Mouse (Mus musculus): ENCODE data around the gene Abcc6. TPM values are rescaled to one million over a fixed set of nuclear protein-coding genes. Genes with fewer than 3 reads are reported as not detected.
A peak's percentile ranks its signal among the peaks of the same experiment; 100 is the strongest.

The Abcc6 gene
- total RNA-seq (2021) = 1 to 10 TPM; 3.3 to 6.0 TPM
- long read RNA-seq, partial matches to known transcripts = 1 of 2 reads
- long read RNA-seq, other reads (novel, unspliced or antisense) = 1 of 2 reads

GRCm38 (mm10) chr7:46030145-46030488 is at the start of gene Abcc6:
Gene Abcc6, minus strand, starts transcription at chr7:46030302.
- DNase-seq (ENCODE audit: low spot score in 2 of 2) = no peak

DNA sequence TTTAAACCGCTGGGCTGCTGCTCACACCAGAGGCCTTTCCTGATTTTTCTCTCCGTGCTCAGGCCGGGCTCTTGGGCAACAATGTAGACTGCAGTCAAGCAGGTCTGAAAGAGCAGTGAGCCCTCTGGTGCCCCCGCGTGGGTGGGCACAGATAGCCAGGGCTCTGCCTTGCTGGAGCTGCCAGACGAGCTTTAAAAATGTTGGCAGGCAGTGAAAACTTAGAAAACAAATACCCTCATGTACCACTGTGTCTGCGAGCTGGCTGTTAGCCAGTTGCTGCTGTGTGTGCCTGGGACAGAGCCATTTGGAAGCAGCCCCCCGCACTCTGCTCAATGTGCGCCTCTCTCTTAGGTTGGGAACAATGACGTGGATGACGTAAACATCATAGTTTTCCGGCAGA is 47.6 kb upstream of the Abcc6 start:
- peak in 1 of 2 experiments; percentile 30 for DNase-seq (ENCODE audit: low spot score in 2 of 2)

- no peak for DNase-seq (ENCODE audit: low spot score in 2 of 2)
These were observed 46.7 kb upstream of the Abcc6 start for GRCm38 (mm10) chr7:46076844-46077243.

GRCm38 (mm10) chr7:46068831-46069230 is 38.7 kb upstream of the Abcc6 start:
- DNase-seq (ENCODE audit: low spot score in 2 of 2) = no peak

DNA sequence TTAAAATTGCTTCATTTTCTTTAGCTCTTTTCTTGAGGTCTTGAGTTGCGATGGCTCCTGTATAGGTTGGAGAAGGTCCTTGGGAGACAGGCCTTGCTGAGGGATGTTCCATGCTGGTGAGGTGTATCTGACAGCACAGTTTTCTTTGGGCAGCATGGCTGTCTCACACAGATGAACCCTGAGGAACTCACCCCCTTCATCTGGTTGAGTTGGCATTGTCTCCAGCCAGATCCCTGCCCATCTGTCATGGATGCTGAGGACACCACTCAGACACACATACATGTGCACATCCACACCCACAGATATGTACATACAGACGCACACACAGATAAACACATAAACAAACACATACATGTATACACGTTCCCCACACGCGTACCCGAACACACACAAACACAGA is 33.2 kb upstream of the Abcc6 start:
- DNase-seq (ENCODE audit: low spot score in 2 of 2) = no peak

DNA sequence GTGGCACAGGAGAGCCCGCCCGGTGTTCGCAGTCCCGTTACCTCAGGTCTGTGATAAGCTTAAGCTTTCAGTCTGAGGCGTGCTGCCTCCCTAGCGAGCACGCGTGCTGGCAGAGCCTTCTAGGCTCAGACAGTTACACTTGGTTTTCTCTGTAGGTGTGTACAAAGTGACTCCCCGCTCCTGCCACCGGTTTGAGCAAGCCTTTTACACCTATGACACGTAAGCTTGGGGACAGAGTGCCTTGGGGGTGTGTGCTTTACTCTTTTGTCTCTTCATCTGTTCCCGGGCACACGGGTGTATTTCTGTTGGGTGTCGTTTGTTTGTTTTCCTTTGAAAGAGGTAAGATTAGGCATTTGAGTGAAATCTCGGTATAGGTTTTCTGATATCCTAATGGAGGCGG is 31.5 kb upstream of the Abcc6 start:
- no peak for DNase-seq (ENCODE audit: low spot score in 2 of 2)

GRCm38 (mm10) chr7:46060688-46061087 is 30.6 kb upstream of the Abcc6 start:
- DNase-seq (ENCODE audit: low spot score in 2 of 2) = no peak

DNA sequence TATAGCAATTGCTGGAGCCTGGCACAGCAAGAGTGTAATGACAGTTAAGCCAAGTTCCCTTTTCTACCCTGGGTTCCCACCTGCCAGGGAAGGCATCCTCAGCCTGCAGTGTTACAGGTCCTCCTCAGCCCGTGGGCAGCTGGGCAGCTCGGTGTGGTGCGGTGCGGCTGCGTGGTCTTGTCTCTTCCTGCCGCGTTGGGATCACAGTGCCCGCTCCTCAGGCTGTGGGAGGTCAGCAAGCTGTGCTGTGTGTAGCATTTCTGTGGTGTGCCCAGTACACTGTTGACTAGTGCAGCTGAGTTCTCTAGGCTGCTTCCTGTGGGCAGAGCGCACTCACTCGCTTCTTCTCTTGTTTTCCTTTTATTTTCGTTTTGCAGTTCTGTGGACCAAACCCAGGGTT is 28.8 kb upstream of the Abcc6 start:
- DNase-seq (ENCODE audit: low spot score in 2 of 2) = no peak

- no peak for DNase-seq (ENCODE audit: low spot score in 2 of 2)
These were observed 23.5 kb upstream of the Abcc6 start for GRCm38 (mm10) chr7:46053566-46053965.

GRCm38 (mm10) chr7:46052161-46052821 is 22.2 kb upstream of the Abcc6 start:
- DNase-seq (ENCODE audit: low spot score in 2 of 2) = peak; percentile 32 to 59

- DNase-seq (ENCODE audit: low spot score in 2 of 2) = peak; percentile 36 to 45
These were observed 19.9 kb upstream of the Abcc6 start for GRCm38 (mm10) chr7:46049981-46050380.

DNA sequence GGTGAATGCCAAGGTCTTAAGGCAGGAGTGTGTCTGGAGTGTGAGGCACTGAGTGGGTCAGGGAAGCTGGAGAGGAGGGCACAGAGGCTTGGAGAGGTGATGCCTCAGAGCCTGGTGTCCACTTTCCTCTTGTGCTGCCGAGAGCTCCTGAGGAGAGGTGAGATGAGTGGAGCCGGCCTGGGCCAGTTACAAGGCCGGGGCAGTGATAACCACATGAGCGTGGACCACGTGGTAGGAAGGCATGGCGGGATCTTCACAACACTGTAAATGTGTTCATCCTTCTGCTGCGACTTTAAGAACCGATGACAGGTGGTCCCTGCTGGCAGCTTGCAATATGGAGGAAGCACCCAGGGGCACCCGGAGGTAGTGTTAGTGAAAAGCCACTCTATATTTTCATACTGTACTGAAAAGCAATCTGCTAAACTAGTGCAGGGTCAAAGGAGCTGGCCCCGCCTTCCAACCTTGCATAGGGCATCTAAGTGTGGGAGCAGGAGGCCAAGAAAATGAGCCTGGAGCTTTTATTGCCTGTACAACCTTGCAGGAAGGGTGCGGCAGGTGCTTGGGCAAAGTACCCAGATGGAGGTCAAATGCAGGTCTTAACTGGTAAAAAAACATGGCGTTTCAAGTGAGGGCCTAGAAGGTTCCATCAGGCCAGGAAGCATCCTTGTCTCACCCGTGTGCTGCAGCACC is 17.9 kb upstream of the Abcc6 start:
- DNase-seq (ENCODE audit: low spot score in 2 of 2) = no peak

DNA sequence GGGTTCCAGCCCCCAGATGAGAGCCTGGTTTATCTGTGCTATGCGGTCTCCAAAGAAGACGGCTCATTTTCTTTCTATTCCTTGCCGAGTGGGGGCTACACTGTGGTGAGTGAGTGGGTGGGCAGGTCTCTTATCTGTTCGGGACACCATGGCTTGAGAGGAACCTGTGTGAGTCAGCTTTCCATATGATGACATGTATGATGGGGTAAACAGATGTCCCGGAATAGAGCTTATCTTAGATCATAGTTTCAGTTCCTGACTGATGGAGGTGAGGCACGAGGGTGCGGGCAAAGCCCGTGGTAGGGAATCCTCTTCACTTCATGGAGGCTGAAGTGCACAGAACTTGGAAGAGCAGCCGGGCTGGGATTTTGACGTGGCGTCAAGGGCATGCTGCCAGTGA is 15.8 kb upstream of the Abcc6 start:
- DNase-seq (ENCODE audit: low spot score in 2 of 2) = no peak

GRCm38 (mm10) chr7:46044106-46044505 is 14.0 kb upstream of the Abcc6 start:
- no peak for DNase-seq (ENCODE audit: low spot score in 2 of 2)

GRCm38 (mm10) chr7:46039873-46040272 is 9.8 kb upstream of the Abcc6 start:
- DNase-seq (ENCODE audit: low spot score in 2 of 2) = no peak

GRCm38 (mm10) chr7:46037433-46037832 is 7.3 kb upstream of the Abcc6 start:
- no peak for DNase-seq (ENCODE audit: low spot score in 2 of 2)

DNA sequence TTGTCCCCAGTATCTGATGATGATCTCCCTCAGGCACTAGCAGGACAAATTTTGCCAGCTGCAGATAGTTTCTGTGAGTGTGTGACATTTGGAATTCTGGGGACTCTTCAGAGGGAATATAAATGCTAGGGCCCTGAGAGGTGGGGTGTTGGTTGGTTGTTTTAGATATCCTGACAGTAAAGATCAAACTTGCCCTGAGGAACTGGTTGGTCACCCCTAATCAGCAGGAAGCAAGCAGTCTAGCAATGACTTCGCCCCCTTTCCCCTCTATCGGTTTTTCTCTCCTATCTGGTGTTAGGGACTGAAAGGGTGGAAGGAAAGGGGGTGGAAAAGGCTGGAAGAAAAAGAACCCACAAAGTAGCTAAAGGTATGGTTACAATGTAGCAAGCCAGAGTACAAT is 5.4 kb upstream of the Abcc6 start:
- DNase-seq (ENCODE audit: low spot score in 2 of 2) = no peak

- no peak for DNase-seq (ENCODE audit: low spot score in 2 of 2)
These were observed 4.9 kb upstream of the Abcc6 start for GRCm38 (mm10) chr7:46034991-46035390.

- DNase-seq (ENCODE audit: low spot score in 2 of 2) = no peak
These were observed 3.8 kb upstream of the Abcc6 start for GRCm38 (mm10) chr7:46033870-46034337.

DNA sequence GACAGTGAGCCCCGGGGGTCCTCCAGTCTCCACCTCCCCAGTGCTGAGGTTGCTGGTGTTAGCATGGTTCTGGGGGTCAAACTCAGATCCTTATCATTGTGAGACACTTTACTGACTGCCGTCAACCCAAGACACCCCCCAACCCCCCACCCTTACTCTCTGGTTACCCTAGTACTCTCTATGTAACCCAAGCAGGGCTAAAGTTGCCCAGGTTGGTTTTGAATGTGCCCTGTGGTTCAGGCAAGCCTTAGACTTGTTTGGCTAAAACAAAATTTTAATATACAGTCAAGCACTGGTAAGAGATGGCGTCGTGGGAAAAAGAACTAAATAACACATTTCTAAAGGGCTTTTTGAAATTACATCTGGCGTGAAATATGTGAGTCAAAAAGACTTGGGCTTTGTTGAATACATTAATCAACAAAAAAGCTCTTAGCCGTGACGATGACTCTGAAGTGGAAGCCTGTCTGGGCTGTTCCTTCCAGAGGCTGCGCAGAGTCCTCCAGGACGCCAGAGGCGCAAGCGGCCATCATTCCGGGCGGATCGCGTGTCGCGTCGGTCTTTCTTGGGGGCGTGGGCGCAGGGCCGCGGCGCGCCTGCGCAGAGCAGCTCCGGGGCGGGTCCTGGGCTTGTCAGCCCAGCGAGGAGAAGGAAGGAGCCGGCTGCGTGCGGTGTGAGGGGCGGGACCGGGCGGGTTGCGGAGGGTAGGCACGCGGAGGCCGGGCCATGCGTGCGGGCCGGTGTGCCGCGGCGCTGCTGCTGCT is 3.2 kb upstream of the Abcc6 start, which contains the start of gene Nomo1:
Gene Nomo1, plus strand, starts transcription at position 590 of the 761 bp plus-strand sequence.
- peak; percentile 98 for DNase-seq (ENCODE audit: low spot score in 2 of 2)

GRCm38 (mm10) chr7:46031075-46031474 is 973 bp upstream of the Abcc6 start:
- DNase-seq (ENCODE audit: low spot score in 2 of 2) = no peak

Data from layer of hippocampus, postnatal 10 days (tissue).